8 mouse cellular contexts compared by ENCODE assay signal in the genomic region with DNA sequence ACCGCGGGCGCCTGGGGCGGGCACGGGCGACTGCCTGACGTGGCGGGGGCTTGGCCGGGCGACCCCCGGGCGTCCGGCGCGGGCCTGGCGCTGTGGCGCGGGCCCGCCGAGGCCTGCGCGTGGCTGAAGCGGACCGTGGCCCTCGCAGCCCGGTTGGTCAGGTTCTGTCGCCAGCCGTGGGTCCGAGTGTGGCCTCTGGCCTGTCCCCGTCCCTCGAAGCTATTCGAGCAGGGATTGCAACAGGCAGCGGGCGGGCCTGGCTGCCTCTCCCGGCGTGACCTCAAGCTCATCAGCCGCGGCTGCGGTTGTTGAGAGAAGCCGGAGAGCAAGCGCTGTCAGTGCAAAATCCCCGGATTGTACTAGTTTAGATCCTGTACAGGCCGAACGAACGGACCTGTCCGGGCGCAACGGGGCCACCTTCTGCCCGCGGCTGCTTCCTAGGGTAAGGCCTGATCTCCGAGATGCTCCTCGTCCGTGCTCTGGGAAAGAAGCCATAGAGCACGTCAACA. TPM values are rescaled to one million over a fixed set of nuclear protein-coding genes. Genes with fewer than 3 reads are reported as not detected.
DNase-seq lines count a peak whose midpoint lies in the region; ATAC-seq and TF ChIP-seq lines count a peak whose summit lies in the region.

No protein-coding gene starts in this region.

- TF ChIP-seq POLR2A in cortical plate, adult 2 months (IDR thresholded peaks at IDR 0.05; ENCODE audit: extremely low read depth, insufficient read depth, low read length): no peak

- peak; percentile 13 for DNase-seq in thymus, postnatal 0 days (ENCODE audit: low spot score)
- no peak for DNase-seq in thymus, postnatal 36 days
- DNase-seq in gastrocnemius, postnatal 36 days: peak; percentile 41 to 62
- peak; percentile 52 to 57 for DNase-seq in left cerebral cortex, postnatal 36 days (ENCODE audit: low spot score in 2 of 2)
- DNase-seq in mesoderm, embryonic 11.5 days (ENCODE audit: low read depth, low spot score): peak; percentile 35
- peak; percentile 26 to 75 for DNase-seq in spleen, postnatal 4 days (ENCODE audit: low spot score in 2 of 2)

- peak overlapping the region; percentile 76 for H3K4me3 ChIP-seq in cortical plate, adult 2 months (ENCODE audit: insufficient read depth, low read length)

- ATAC-seq in inflammation-experienced regulatory T-cells, adult 6 months: peak; percentile 21

- TF ChIP-seq CTCF in cortical plate, adult 2 months (IDR thresholded peaks at IDR 0.05; ENCODE audit: extremely low read depth, insufficient read depth, low read length): no peak

- H3K4me1 ChIP-seq in cortical plate, adult 2 months (ENCODE audit: control insufficient read depth, insufficient read depth, low read length): peaks cover 6% of the 10 kb centered on the region

- intact Hi-C loops in gastrocnemius, postnatal 36 days (cut with DNase I): no loop called here
- intact Hi-C loops in left cerebral cortex, postnatal 36 days (cut with DNase I): no loop called here

- H3K27ac ChIP-seq in cortical plate, adult 2 months (ENCODE audit: insufficient read depth, low read length): peak overlapping the region; percentile 18; the same call in 1 of the 2 replicates

RNA-seq across cellular contexts. Expression of a gene that starts 0.4 kb away (rescaled TPM):
- polyA plus RNA-seq in thymus, postnatal 0 days (2015; fragmentation: Nextera tagmentation; extraction: Ambion mirVana): 27.6 and 30.2 TPM in 2 replicates
- 107 and 126 TPM in 2 replicates for polyA plus RNA-seq in cortical plate, adult 2 months (2012; rRNA removed)
- total RNA-seq in gastrocnemius, postnatal 36 days (2021): 10 to 100 TPM; 16.8 to 20.9 TPM
- polyA plus RNA-seq in inflammation-experienced regulatory T-cells, adult 6 months (2017; shearing (Covaris generic)): 10 to 100 TPM; 11.8 to 28.7 (median 13.4) TPM
- 100 to 1,000 TPM in 1 of 2 experiments, 10 to 100 TPM in 1; 92.5 to 110 TPM for total RNA-seq in left cerebral cortex, postnatal 36 days (2021)

RNA-seq across cellular contexts. Expression of a gene that starts 27.2 kb away (rescaled TPM):
- polyA plus RNA-seq in thymus, postnatal 0 days (2015; fragmentation: Nextera tagmentation; extraction: Ambion mirVana): 31.6 and 36.9 TPM in 2 replicates
- 65.9 and 67.5 TPM in 2 replicates for polyA plus RNA-seq in cortical plate, adult 2 months (2012; rRNA removed)
- total RNA-seq in gastrocnemius, postnatal 36 days (2021): 10 to 100 TPM; 16.5 to 20.0 TPM
- 100 to 1,000 TPM in 1 of 3 experiments, 10 to 100 TPM in 2; 69.3 to 109 (median 71.8) TPM for polyA plus RNA-seq in inflammation-experienced regulatory T-cells, adult 6 months (2017; shearing (Covaris generic))
- 10 to 100 TPM; 63.3 to 90.2 TPM for total RNA-seq in left cerebral cortex, postnatal 36 days (2021)

RNA-seq across cellular contexts. Expression of a gene that starts 37.2 kb away (rescaled TPM):
- polyA plus RNA-seq in thymus, postnatal 0 days (2015; fragmentation: Nextera tagmentation; extraction: Ambion mirVana): 3.6 and 4.3 TPM in 2 replicates
- polyA plus RNA-seq in cortical plate, adult 2 months (2012; rRNA removed): 3.5 and 3.7 TPM in 2 replicates
- total RNA-seq in gastrocnemius, postnatal 36 days (2021): 1 to 10 TPM; 3.6 to 4.5 TPM
- polyA plus RNA-seq in inflammation-experienced regulatory T-cells, adult 6 months (2017; shearing (Covaris generic)): not detected
- 1 to 10 TPM; 3.4 to 3.8 TPM for total RNA-seq in left cerebral cortex, postnatal 36 days (2021)

Comparison
In these comparisons a context has a peak if more than half of its experiments do, and no peak if none do; other contexts are left out.
1. DNase-seq: peak in thymus, postnatal 0 days (single experiment), gastrocnemius, postnatal 36 days (2 of 2), left cerebral cortex, postnatal 36 days (2 of 2), mesoderm, embryonic 11.5 days (single experiment) and spleen, postnatal 4 days (2 of 2); none in thymus, postnatal 36 days (0 of 2).